Mouse (Mus musculus) liver, adult 2 months (tissue): ENCODE data around the gene Zfp119b.

Source experiments
- CTCF ChIP-seq: fragments of 200-500 bp; IDR thresholded peaks from 2 replicates; pipeline ENCODE4 v1.5.1; 2011; ENCODE audit warnings: low read depth, low read length, control low read depth
- POLR2A ChIP-seq: fragments of 200-500 bp; IDR thresholded peaks from 2 replicates; pipeline ENCODE4 v1.6.1; 2011; ENCODE audit warnings: low read length, control low read depth; ENCODE audit not compliant: insufficient read depth; ENCODE audit errors: extremely low read depth

GRCm38 (mm10) chr17:55948647-55949046, 653 bp downstream of the Zfp119b start:
- TF ChIP-seq CTCF (no peak), POLR2A (no peak)
